Mouse (Mus musculus) midbrain, embryonic 12.5 days (tissue): ENCODE data around the gene Mtfr1l. TPM values are rescaled to one million over a fixed set of nuclear protein-coding genes. Genes with fewer than 3 reads are reported as not detected.
A peak's percentile ranks its signal among the peaks of the same experiment; 100 is the strongest.

ENCODE experiments used
- ATAC-seq: fragments of 200-750 bp; cut with Nextera tagmentation; 2 replicates; pipeline ENCODE4 v1.8.0; 2017; ENCODE audit warnings: low read depth, moderate TSS enrichment, moderate library complexity; ENCODE audit not compliant: low FRiP score
- H3K27ac ChIP-seq: fragments of 300-500 bp; sonication (generic); replicated peaks from 2 replicates; pipeline ENCODE4 v1.5.1; 2016; ENCODE audit warnings: mild to moderate bottlenecking
- H3K27me3 ChIP-seq: fragments of 300-500 bp; sonication (generic); 2 replicates; pipeline ENCODE4 v1.6.1; 2016; ENCODE audit warnings: mild to moderate bottlenecking
- H3K36me3 ChIP-seq: fragments of 300-500 bp; sonication (generic); 2 replicates; pipeline ENCODE4 v1.6.1; 2016
- H3K4me1 ChIP-seq: fragments of 300-500 bp; sonication (generic); 2 replicates; pipeline ENCODE4 v1.6.1; 2016
- H3K4me2 ChIP-seq: fragments of 300-500 bp; sonication (generic); replicated peaks from 2 replicates; pipeline ENCODE4 v1.6.1; 2016; ENCODE audit warnings: mild to moderate bottlenecking, moderate library complexity
- H3K4me3 ChIP-seq: fragments of 300-500 bp; sonication (generic); 2 replicates; pipeline ENCODE4 v1.5.1; 2016; ENCODE audit warnings: mild to moderate bottlenecking
- H3K9ac ChIP-seq: fragments of 300-500 bp; sonication (generic); replicated peaks from 2 replicates; pipeline ENCODE4 v1.6.1; 2016; ENCODE audit warnings: mild to moderate bottlenecking, moderate library complexity
- H3K9me3 ChIP-seq: fragments of 300-500 bp; sonication (generic); 2 replicates; pipeline ENCODE4 v1.6.1; 2016; ENCODE audit warnings: mild to moderate bottlenecking
- WGBS: fragments of 180-500 bp; shearing (Covaris S2); methylation state at CpG from one replicate; pipeline ENCODE4 v1.1.7; 2016; 5-methylcytosine and 5-hydroxymethylcytosine counted together
- polyA plus RNA-seq: library from polyadenylated mRNA; unstranded; fragments of >200 nt; fragmentation: Nextera tagmentation; extraction: Ambion mirVana; gene quantifications from 2 replicates; pipeline ENCODE4 v1.2.1, GENCODE M21; 2016

The Mtfr1l gene
- polyA plus RNA-seq, 1 experiment from 2014 or later: 133 TPM

GRCm38 (mm10) chr4:134526220-134526619 is 9.0 kb downstream of the Mtfr1l start:
- WGBS: 77% methylated on average over 5 of the region's 5 CpGs
- Histone ChIP-seq H3K4me1 (no peaks in the 10 kb centered on the region), H3K4me3 (no peak overlapping the region), H3K27ac (no peak overlapping the region; the same call in 1 of the 2 replicates), H3K9ac (no peak overlapping the region), H3K9me3 (no peaks in the 10 kb centered on the region), H3K4me2 (no peak overlapping the region), H3K36me3 (peaks cover 80% of the 10 kb centered on the region), H3K27me3 (no peaks in the 10 kb centered on the region)
- no peak for ATAC-seq

- Histone ChIP-seq H3K9ac (no peak overlapping the region), H3K27ac (no peak overlapping the region; the same call in 1 of the 2 replicates), H3K36me3 (peaks cover 76% of the 10 kb centered on the region), H3K4me1 (no peaks in the 10 kb centered on the region), H3K4me2 (no peak overlapping the region), H3K4me3 (no peak overlapping the region), H3K9me3 (no peaks in the 10 kb centered on the region), H3K27me3 (no peaks in the 10 kb centered on the region)
- no peak for ATAC-seq
- WGBS: 69% methylated on average over 5 of the region's 5 CpGs
Measured at GRCm38 (mm10) chr4:134525806-134526205, 9.4 kb downstream of the Mtfr1l start.

DNA sequence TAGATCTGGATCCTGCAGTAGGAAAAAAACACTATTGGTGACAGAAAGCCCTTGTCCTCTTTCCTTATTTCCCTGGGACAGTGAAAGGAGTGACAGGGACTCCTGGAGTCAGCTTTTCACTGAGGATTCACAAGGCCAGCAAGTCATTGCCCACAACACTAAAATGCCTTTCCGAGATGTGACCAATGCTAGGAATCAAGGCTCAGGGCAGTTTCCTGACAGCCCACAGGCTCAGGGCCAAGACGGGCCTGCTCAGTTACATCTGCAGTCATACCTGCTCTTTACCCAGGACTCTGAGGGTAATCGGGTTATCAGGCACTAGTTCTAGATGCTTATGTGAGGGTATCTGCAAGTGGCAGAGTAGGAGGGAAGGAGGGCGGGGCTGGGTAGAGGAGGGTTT is 11.7 kb downstream of the Mtfr1l start:
- Histone ChIP-seq H3K4me3 (no peak overlapping the region), H3K27ac (no peak overlapping the region), H3K4me2 (no peak overlapping the region), H3K36me3 (peaks cover 56% of the 10 kb centered on the region), H3K9me3 (no peaks in the 10 kb centered on the region), H3K4me1 (no peaks in the 10 kb centered on the region), H3K27me3 (no peaks in the 10 kb centered on the region), H3K9ac (no peak overlapping the region)
- 93% methylated on average over 4 of the region's 4 CpGs for WGBS
- no peak for ATAC-seq

- H3K4me3 ChIP-seq: no peak overlapping the region
- H3K36me3 ChIP-seq: peaks cover 18% of the 10 kb centered on the region
- 0 out of 2 replicates have a peak, but pooled peaks cover 2% of the 10 kb centered on the region for H3K4me1 ChIP-seq
- ATAC-seq: no peak
- H3K4me2 ChIP-seq: no peak overlapping the region
- H3K27me3 ChIP-seq: no peaks in the 10 kb centered on the region
- H3K9me3 ChIP-seq: no peaks in the 10 kb centered on the region
- H3K27ac ChIP-seq: no peak overlapping the region
- H3K9ac ChIP-seq: no peak overlapping the region
Measured at GRCm38 (mm10) chr4:134519281-134519680, 15.9 kb downstream of the Mtfr1l start.

DNA sequence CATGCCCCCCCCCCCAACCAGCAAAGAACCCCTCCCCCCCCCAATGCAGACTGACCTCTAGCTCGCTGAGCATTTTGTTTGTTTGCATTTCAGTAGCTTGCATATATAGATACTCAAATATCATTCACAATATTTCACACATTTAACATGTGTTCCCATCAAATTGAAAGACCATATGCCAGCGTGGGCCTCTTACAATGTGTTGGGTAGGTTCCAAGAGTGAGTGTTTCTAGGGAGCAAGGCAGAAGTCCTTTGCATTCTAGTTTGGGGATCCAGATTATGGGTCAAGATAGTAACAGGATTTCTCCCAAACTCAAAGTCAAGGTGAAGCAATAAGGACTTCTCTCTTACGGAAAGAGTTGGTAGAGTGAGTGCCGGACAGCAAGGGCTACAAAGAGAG is 16.6 kb downstream of the Mtfr1l start:
- Histone ChIP-seq H3K27me3 (no peaks in the 10 kb centered on the region), H3K9me3 (no peaks in the 10 kb centered on the region), H3K4me3 (no peak overlapping the region), H3K4me2 (no peak overlapping the region), H3K4me1 (0 out of 2 replicates have a peak, but pooled peaks cover 2% of the 10 kb centered on the region), H3K9ac (no peak overlapping the region), H3K27ac (no peak overlapping the region), H3K36me3 (peaks cover 12% of the 10 kb centered on the region)
- WGBS: 95% methylated on average over 4 of the region's 4 CpGs
- ATAC-seq: no peak

GRCm38 (mm10) chr4:134517719-134518118 is 17.5 kb downstream of the Mtfr1l start:
- Histone ChIP-seq H3K4me1 (peaks cover 4% of the 10 kb centered on the region), H3K27ac (no peak overlapping the region), H3K27me3 (no peaks in the 10 kb centered on the region), H3K9me3 (no peaks in the 10 kb centered on the region), H3K36me3 (0 out of 2 replicates have a peak, but pooled peaks cover 4% of the 10 kb centered on the region), H3K4me3 (no peak overlapping the region), H3K9ac (no peak overlapping the region), H3K4me2 (no peak overlapping the region)
- 91% methylated on average over 10 of the region's 10 CpGs for WGBS
- no peak for ATAC-seq

DNA sequence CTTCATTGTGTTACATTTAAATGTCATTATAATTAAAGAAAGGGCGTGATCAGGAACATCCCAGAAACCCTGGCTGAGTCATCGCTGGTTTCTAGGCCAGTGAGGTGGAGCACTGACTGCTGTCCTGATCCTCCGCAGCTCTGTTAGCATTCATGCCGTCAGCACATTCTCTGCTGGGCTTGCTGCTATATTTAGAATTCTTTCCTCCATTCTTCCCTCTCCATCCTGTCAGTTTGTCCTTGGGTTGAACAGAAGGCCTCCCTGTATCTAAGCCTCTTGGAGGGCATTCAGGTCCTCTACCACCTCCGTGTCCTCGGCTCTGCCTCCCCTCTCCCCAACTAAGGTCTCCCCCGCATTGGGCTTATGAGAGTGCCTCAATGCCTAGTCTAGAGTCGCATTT is 18.2 kb downstream of the Mtfr1l start:
- Histone ChIP-seq H3K27me3 (no peaks in the 10 kb centered on the region), H3K27ac (no peak overlapping the region), H3K9ac (no peak overlapping the region), H3K4me2 (no peak overlapping the region), H3K4me3 (no peak overlapping the region), H3K9me3 (no peaks in the 10 kb centered on the region), H3K36me3 (0 out of 2 replicates have a peak, but pooled peaks cover 4% of the 10 kb centered on the region), H3K4me1 (peaks cover 9% of the 10 kb centered on the region)
- WGBS: 87% methylated on average over 8 of the region's 8 CpGs
- ATAC-seq: no peak

GRCm38 (mm10) chr4:134515614-134516013 is 19.6 kb downstream of the Mtfr1l start:
- Histone ChIP-seq H3K4me2 (no peak overlapping the region), H3K9ac (no peak overlapping the region), H3K9me3 (no peaks in the 10 kb centered on the region), H3K36me3 (0 out of 2 replicates have a peak, but pooled peaks cover 3% of the 10 kb centered on the region), H3K27me3 (no peaks in the 10 kb centered on the region), H3K4me1 (peaks cover 19% of the 10 kb centered on the region), H3K4me3 (no peak overlapping the region), H3K27ac (no peak overlapping the region)
- WGBS: 84% methylated on average over 7 of the region's 7 CpGs
- no peak for ATAC-seq

DNA sequence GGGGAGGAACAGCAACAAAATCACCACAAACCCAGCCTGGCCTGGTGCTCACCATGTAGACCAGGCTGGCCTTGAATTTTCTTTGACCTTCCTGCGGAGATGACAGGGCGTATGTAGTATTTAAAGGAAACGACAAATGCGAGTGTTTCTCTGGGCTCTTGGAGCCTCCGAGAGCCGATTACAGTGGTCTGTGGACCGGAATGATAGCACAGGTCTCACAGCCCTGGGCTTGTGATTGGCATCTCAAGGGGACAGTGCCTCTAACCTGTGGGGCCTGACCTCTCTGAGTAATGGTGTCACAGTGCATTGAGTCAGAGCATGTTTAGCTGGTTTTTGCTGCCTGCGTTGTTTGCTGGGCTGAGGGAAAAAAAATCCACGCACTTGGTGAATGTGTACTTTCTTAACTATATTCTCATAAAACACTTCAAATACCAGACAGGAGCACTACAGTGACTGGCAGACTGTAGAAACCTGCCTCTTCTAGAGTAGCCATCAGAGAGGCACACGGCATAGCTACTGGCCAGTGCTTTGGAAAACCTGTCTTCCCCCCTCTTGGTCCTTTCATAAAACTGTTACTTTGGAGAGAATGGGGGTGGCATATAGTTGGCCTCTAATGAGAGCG is 20.8 kb downstream of the Mtfr1l start:
- Histone ChIP-seq H3K4me1 (peaks cover 19% of the 10 kb centered on the region), H3K9me3 (no peaks in the 10 kb centered on the region), H3K9ac (no peak overlapping the region), H3K4me2 (no peak overlapping the region), H3K27ac (no peak overlapping the region), H3K4me3 (no peak overlapping the region), H3K36me3 (no peaks in the 10 kb centered on the region), H3K27me3 (no peaks in the 10 kb centered on the region)
- 90% methylated on average over 11 of the region's 11 CpGs for WGBS
- ATAC-seq: no peak

DNA sequence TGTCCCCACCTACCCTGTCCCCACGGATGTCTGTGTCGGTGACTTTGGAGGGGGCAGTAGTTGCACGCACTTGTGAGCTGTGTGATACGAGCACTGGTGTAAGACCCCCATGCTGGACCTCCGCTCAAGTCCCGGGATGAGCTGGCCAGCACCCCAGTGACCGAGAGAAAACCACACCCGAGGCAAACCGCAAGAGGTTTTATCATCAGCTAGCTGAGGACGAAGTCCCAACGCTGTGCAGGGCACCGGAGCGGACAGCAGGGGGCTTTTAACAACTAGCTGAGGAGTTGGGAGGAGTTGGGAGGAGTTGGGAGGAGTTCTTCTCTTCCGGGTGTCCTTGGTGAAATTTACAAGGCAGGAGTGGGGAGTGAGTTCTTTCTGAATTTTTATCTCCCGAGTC is 22.4 kb downstream of the Mtfr1l start:
- H3K27me3 ChIP-seq: no peaks in the 10 kb centered on the region; the same call in 1 of the 2 replicates
- H3K9me3 ChIP-seq: no peaks in the 10 kb centered on the region
- H3K27ac ChIP-seq: no peak overlapping the region
- H3K4me2 ChIP-seq: peak overlapping the region; percentile 37
- H3K9ac ChIP-seq: no peak overlapping the region
- H3K4me1 ChIP-seq: peaks cover 19% of the 10 kb centered on the region
- ATAC-seq: no peak
- no peaks in the 10 kb centered on the region for H3K36me3 ChIP-seq
- H3K4me3 ChIP-seq: peak overlapping the region; percentile 18; the same call in 1 of the 2 replicates
- WGBS: 35% methylated on average over 15 of the region's 15 CpGs

DNA sequence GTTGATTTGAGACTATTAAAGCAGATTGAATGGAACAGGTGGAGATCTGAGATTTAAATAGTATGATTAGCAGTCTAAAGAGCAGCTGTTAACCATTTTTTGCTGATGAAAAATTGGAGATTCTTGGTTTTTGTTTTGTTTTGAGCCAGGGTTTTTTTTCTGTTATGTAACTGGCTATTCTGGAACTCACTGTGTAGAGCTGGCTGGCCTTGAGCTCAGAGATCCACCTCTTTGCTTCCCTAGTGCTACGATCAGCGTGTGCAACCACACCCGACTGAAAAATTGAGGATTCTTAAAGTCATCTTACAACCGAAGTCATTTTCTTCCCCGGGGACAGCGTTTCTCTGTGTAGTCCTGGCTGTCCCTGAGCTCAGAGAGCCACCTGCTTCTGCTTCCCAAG is 23.5 kb downstream of the Mtfr1l start:
- H3K4me3 ChIP-seq: peak overlapping the region; percentile 66
- H3K4me1 ChIP-seq: peaks cover 17% of the 10 kb centered on the region
- no peaks in the 10 kb centered on the region; the same call in 1 of the 2 replicates for H3K36me3 ChIP-seq
- H3K9ac ChIP-seq: peak overlapping the region; percentile 62
- no peaks in the 10 kb centered on the region for H3K9me3 ChIP-seq
- no peak overlapping the region for H3K27ac ChIP-seq
- no peak for ATAC-seq
- peak overlapping the region; percentile 86 for H3K4me2 ChIP-seq
- H3K27me3 ChIP-seq: peaks cover 4% of the 10 kb centered on the region; the same call in 1 of the 2 replicates
- 77% methylated on average over 6 of the region's 6 CpGs for WGBS

DNA sequence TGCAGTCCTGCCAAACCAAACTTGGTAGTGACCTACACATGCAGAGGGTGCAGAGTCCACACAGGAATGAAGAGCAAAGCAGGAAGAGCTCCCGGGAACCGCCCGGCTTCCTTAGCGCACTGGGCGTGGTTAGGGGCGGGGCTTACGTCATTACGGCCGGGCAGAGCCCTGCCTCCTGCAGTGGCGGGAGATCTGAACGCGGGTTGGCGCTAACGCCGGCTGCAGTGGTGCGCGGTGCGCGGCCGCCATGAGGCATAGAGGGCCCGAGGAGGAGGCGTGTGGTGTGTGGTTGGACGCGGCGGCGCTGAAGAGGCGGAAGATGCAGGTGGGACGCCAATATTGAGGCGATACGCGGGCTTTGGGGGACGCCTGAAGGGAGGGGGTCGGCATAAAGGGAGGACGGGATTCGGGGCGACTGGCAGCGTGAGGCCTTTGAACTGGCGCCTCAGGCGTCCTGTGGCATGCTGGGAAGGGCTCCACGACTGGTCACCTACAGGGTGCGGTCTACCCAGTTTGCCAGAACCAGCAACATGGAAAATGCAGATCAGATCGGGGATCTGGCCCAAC is 24.3 kb downstream of the Mtfr1l start, which contains the start of gene Aunip:
Aunip (plus strand) TSS at position 155 of the 567 bp plus-strand sequence.
- Histone ChIP-seq H3K4me3 (peak within 1 kb of the TSS; percentile 66), H3K9me3 (no peaks in the 10 kb centered on the region), H3K36me3 (no peaks in the 10 kb centered on the region; the same call in 1 of the 2 replicates), H3K4me2 (peak within 1 kb of the TSS; percentile 86), H3K9ac (peak within 1 kb of the TSS; percentile 62), H3K27me3 (peaks cover 4% of the 10 kb centered on the region; the same call in 1 of the 2 replicates), H3K4me1 (peaks cover 17% of the 10 kb centered on the region), H3K27ac (no peak within 1 kb of the TSS; the same call in 1 of the 2 replicates)
- under 1% methylated on average over 42 of the region's 42 CpGs for WGBS
- peak; percentile 96 for ATAC-seq
